In the genomic region with DNA sequence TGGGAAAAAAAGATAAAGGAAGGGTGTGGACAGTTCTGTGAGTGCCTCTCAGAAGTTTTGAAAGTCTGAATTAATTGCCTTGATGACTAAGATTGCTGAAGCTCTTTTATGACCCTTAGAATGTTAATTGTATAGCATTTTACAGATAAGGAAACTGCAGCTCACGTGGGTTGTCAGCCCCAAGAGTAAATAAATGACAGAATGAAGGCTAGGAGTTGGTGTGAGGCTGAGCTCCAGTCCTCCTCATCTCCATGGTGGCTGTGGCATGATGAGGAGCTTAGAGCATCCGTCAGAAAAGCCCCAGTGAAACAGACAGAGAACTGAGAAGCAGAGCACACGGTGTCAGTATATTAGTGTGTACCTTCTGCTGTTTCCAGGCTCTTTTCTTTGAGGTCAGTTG, we compare ENCODE assay signal across 27 mouse cellular contexts. TPM values are rescaled to one million over a fixed set of nuclear protein-coding genes. Genes with fewer than 3 reads are reported as not detected.
DNase-seq lines count a peak whose midpoint lies in the region; ATAC-seq and TF ChIP-seq lines count a peak whose summit lies in the region.
"Had no signal": no experiment of that assay in that cellular context is flagged by ENCODE, and none has a peak within 500 bp of the region (broad histone marks: within the 10 kb centered on the region; RNA-seq: fewer than 3 reads in every experiment).

No protein-coding gene starts in this region.

- WGBS in embryonic facial prominence, embryonic 12.5 days, result 23% methylated on average over 3 of the region's 3 CpGs
- 29% methylated on average over 3 of the region's 3 CpGs for WGBS in embryonic facial prominence, embryonic 10.5 days
- 26% methylated on average over 3 of the region's 3 CpGs for WGBS in limb, embryonic 15.5 days

- H3K4me3 ChIP-seq in embryonic facial prominence, embryonic 12.5 days, result no peak overlapping the region
- H3K4me3 ChIP-seq in embryonic facial prominence, embryonic 10.5 days, result no peak overlapping the region
- H3K4me3 ChIP-seq in layer of hippocampus, adult 2 months, result no peak overlapping the region
- H3K4me3 ChIP-seq in limb, embryonic 15.5 days, result no peak overlapping the region
- H3K4me3 ChIP-seq: embryonic facial prominence, embryonic 15.5 days; heart, embryonic 10.5 days; megakaryocyte, embryonic 14.5 days; myocyte; neural tube, embryonic 13.5 days had no signal

- H3K4me1 ChIP-seq in embryonic facial prominence, embryonic 12.5 days, result peaks cover 21% of the 10 kb centered on the region
- peaks cover 33% of the 10 kb centered on the region for H3K4me1 ChIP-seq in embryonic facial prominence, embryonic 10.5 days
- peaks cover 15% of the 10 kb centered on the region; the same call in 1 of the 2 replicates for H3K4me1 ChIP-seq in limb, embryonic 15.5 days

- 0 out of 2 replicates have a peak overlapping the region, but pooled peaks have one; percentile 41 for H3K27ac ChIP-seq in embryonic facial prominence, embryonic 12.5 days
- no peak overlapping the region for H3K27ac ChIP-seq in embryonic facial prominence, embryonic 10.5 days (replicated peaks)
- peak overlapping the region; percentile 72 for H3K27ac ChIP-seq in layer of hippocampus, adult 2 months
- H3K27ac ChIP-seq in limb, embryonic 15.5 days, result 0 out of 2 replicates have a peak overlapping the region, but pooled peaks have one; percentile 4
- H3K27ac ChIP-seq: embryonic facial prominence, embryonic 15.5 days; heart, embryonic 10.5 days had no signal

- no peak overlapping the region for H3K9ac ChIP-seq in embryonic facial prominence, embryonic 12.5 days
- no peak overlapping the region for H3K9ac ChIP-seq in limb, embryonic 15.5 days
- H3K9ac ChIP-seq: embryonic facial prominence, embryonic 15.5 days; neural tube, embryonic 13.5 days had no signal

- TF ChIP-seq CTCF in layer of hippocampus, adult 2 months (conservative IDR thresholded peaks at IDR 0.05), result no peak

- no peaks in the 10 kb centered on the region for H3K36me3 ChIP-seq in embryonic facial prominence, embryonic 12.5 days
- peaks cover 19% of the 10 kb centered on the region for H3K36me3 ChIP-seq in embryonic facial prominence, embryonic 10.5 days (replicated peaks)
- no peaks in the 10 kb centered on the region for H3K36me3 ChIP-seq in limb, embryonic 15.5 days
- H3K36me3 ChIP-seq: embryonic facial prominence, embryonic 15.5 days; neural tube, embryonic 13.5 days had no signal

- no peak for DNase-seq in embryonic facial prominence, embryonic 10.5 days (ENCODE audit: low spot score)
- DNase-seq in layer of hippocampus, adult 2 months (ENCODE audit: low spot score in 2 of 2), result no peak
- DNase-seq in layer of hippocampus, postnatal 36 days, result no peak
- peak; percentile 13 for DNase-seq in c-Kit-positive CD71-positive TER-119-positive erythroid progenitor cells, embryonic 14.5 days (ENCODE audit: low spot score)
- DNase-seq in yolk sac, embryonic 10.5 days (ENCODE audit: low spot score), result no peak
- no peak for DNase-seq in spleen, postnatal 4 days (ENCODE audit: low spot score in 2 of 2)
- DNase-seq: adrenal gland, postnatal 10 days; cerebellum, adult 8-10 months; cerebellum, postnatal 36 days; embryo, embryonic 11 days; gastrocnemius, postnatal 10 days; heart, postnatal 4 days; kidney, adult 2 months; kidney, postnatal 10 days; lung, adult 2 months; lung, postnatal 36 days; right cerebral cortex, adult 18-20 months; right cerebral cortex, postnatal 4 days; thymus, adult 2 months had no signal

- no peak overlapping the region for H3K4me2 ChIP-seq in embryonic facial prominence, embryonic 12.5 days (replicated peaks)
- no peak overlapping the region for H3K4me2 ChIP-seq in limb, embryonic 15.5 days
- H3K4me2 ChIP-seq: embryonic facial prominence, embryonic 15.5 days; neural tube, embryonic 13.5 days had no signal

- H3K9me3 ChIP-seq in embryonic facial prominence, embryonic 12.5 days, result no peaks in the 10 kb centered on the region
- H3K9me3 ChIP-seq in embryonic facial prominence, embryonic 10.5 days, result no peaks in the 10 kb centered on the region
- H3K9me3 ChIP-seq in limb, embryonic 15.5 days, result no peaks in the 10 kb centered on the region
- H3K9me3 ChIP-seq: embryonic facial prominence, embryonic 15.5 days; heart, embryonic 10.5 days; megakaryocyte, embryonic 14.5 days; neural tube, embryonic 13.5 days had no signal

- ATAC-seq in embryonic facial prominence, embryonic 12.5 days (ENCODE audit: insufficient number of reproducible peaks, insufficient read depth, low FRiP score, low TSS enrichment), result no peak
- no peak for ATAC-seq in limb, embryonic 15.5 days (ENCODE audit: insufficient number of reproducible peaks, low FRiP score, low TSS enrichment, low read depth)
- ATAC-seq: hindbrain, embryonic 16.5 days had no signal

- no peaks in the 10 kb centered on the region for H3K27me3 ChIP-seq in embryonic facial prominence, embryonic 12.5 days
- H3K27me3 ChIP-seq in embryonic facial prominence, embryonic 10.5 days (replicated peaks; ENCODE audit: low read depth, poor library complexity, severe bottlenecking), result no peaks in the 10 kb centered on the region
- no peaks in the 10 kb centered on the region for H3K27me3 ChIP-seq in limb, embryonic 15.5 days
- H3K27me3 ChIP-seq: embryonic facial prominence, embryonic 15.5 days; megakaryocyte, embryonic 14.5 days; neural tube, embryonic 13.5 days had no signal

RNA-seq across cellular contexts. Expression of a gene that starts 59.3 kb away (rescaled TPM):
- polyA plus RNA-seq in embryonic facial prominence, embryonic 12.5 days (2016; fragmentation: Nextera tagmentation; extraction: Ambion mirVana), result 68.1 and 70.3 TPM in 2 replicates
- 59.1 and 62.5 TPM in 2 replicates for polyA plus RNA-seq in embryonic facial prominence, embryonic 10.5 days (2016; fragmentation: Nextera tagmentation; extraction: Ambion mirVana)
- total RNA-seq in layer of hippocampus, adult 2 months (2021), result 100 to 1,000 TPM; 112 to 118 TPM
- 100 to 1,000 TPM; 113 to 117 TPM for total RNA-seq in layer of hippocampus, postnatal 36 days (2021)
- 46.7 and 53.1 TPM in 2 replicates for polyA plus RNA-seq in limb, embryonic 15.5 days (2015; fragmentation: Nextera tagmentation; extraction: Ambion mirVana)
